Mouse (Mus musculus) lung, embryonic 14.5 days (tissue): ENCODE results near the gene Cdc37. TPM values are rescaled to one million over a fixed set of nuclear protein-coding genes. Genes with fewer than 3 reads are reported as not detected.

ENCODE experiments used
- ATAC-seq: fragments of 200-750 bp; cut with Nextera tagmentation; 2 replicates; pipeline ENCODE4 v1.8.0; 2017; ENCODE audit warnings: mild to moderate bottlenecking, moderate TSS enrichment, moderate library complexity; ENCODE audit not compliant: insufficient read depth
- DNase-seq: peaks from one replicate; pipeline ENCODE4 v3.0.0-alpha.2; 2015
- H3K27ac ChIP-seq: fragments of 300-500 bp; sonication (generic); 2 replicates; pipeline ENCODE4 v1.5.1; 2014; ENCODE audit warnings: low read depth, mild to moderate bottlenecking, moderate library complexity
- H3K27me3 ChIP-seq: fragments of 300-500 bp; sonication (generic); 2 replicates; pipeline ENCODE4 v1.6.1; 2014; ENCODE audit warnings: low read length, control low read depth; ENCODE audit not compliant: insufficient read depth
- H3K36me3 ChIP-seq: fragments of 300-500 bp; sonication (generic); 2 replicates; pipeline ENCODE4 v1.6.1; 2014; ENCODE audit warnings: control low read depth; ENCODE audit not compliant: insufficient read depth
- H3K4me1 ChIP-seq: fragments of 300-500 bp; sonication (generic); 2 replicates; pipeline ENCODE4 v1.6.1; 2014; ENCODE audit warnings: antibody characterized with exemption, control low read depth; ENCODE audit not compliant: insufficient read depth
- H3K4me2 ChIP-seq: fragments of 300-500 bp; sonication (generic); 2 replicates; pipeline ENCODE4 v1.6.1; 2014; ENCODE audit warnings: mild to moderate bottlenecking
- H3K4me3 ChIP-seq: fragments of 300-500 bp; sonication (generic); 2 replicates; pipeline ENCODE4 v1.5.1; 2014; ENCODE audit warnings: low read depth, low read length
- H3K9ac ChIP-seq: fragments of 300-500 bp; sonication (generic); 2 replicates; pipeline ENCODE4 v1.6.1; 2014
- H3K9me3 ChIP-seq: fragments of 300-500 bp; sonication (generic); 2 replicates; pipeline ENCODE4 v1.6.1; 2016; ENCODE audit warnings: low read depth, low read length, control low read depth
- CTCF ChIP-seq: IDR thresholded peaks from 2 replicates; pipeline ENCODE4 v1.5.1; 2016; ENCODE audit warnings: antibody characterized with exemption, low read depth
- WGBS: fragments of 180-500 bp; shearing (Covaris S2); extraction: QIAGEN DNeasy Blood & Tissue Kit; methylation state at CpG from one replicate; pipeline ENCODE4 v1.1.7; 2014; 5-methylcytosine and 5-hydroxymethylcytosine counted together
- polyA plus RNA-seq: library from polyadenylated mRNA; unstranded; fragments of >200 nt; fragmentation: Nextera tagmentation; extraction: Ambion mirVana; gene quantifications from 2 replicates; pipeline ENCODE4 v1.2.1, GENCODE M21; 2014

The Cdc37 gene
- polyA plus RNA-seq, 1 experiment from 2014 or later = 352 TPM

DNA sequence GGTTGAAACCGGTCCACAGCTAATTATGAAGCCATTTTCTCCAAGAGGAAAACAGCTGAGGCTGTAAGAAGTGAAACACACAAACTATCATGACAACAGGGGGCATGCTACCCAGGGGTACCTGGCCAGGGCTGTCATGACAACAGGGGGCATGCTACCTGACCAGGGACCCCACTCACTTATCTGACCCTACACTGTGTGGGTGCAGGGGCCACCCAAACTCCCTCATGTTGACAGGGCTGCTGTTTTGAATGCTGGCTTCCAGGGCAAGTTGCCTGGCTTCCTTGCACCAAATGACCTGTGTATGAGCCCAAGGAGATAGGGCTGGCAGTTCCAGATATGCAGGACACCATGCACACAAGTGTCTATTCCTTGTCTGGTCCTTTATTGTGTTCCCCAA is 59.2 kb downstream of the Cdc37 start:
- WGBS = 100% methylated on average over 1 of the region's 1 CpGs
- Histone ChIP-seq H3K9ac (peak overlapping the region; percentile 83), H3K9me3 (no peaks in the 10 kb centered on the region), H3K4me2 (peak overlapping the region; percentile 62), H3K4me3 (peak overlapping the region; percentile 68), H3K27me3 (no peaks in the 10 kb centered on the region), H3K36me3 (peaks cover 49% of the 10 kb centered on the region), H3K4me1 (no peaks in the 10 kb centered on the region), H3K27ac (no peak overlapping the region)
- ATAC-seq = no peak
- no peak for DNase-seq
- no peak for TF ChIP-seq CTCF

DNA sequence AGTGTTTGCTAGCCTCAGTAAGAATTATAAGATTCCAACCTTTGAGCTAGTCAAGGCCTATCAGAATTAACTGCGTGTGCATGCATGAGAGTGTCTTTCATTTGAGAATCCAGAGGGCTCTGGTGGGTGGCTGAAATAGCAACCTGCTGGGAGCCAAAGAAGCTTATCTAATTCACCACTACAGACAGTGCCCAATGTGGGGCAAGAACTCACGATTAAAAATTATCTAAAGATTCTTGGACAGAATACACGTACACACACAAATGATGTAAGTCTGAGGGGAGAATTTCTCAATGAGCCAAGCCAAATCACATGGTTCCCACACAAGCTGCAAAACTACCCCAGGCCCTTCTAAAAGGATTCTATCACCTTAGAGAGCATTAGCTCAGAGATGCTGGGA is 66.5 kb downstream of the Cdc37 start:
- Histone ChIP-seq H3K27ac (no peak overlapping the region), H3K9me3 (no peaks in the 10 kb centered on the region), H3K4me1 (no peaks in the 10 kb centered on the region), H3K9ac (no peak overlapping the region), H3K36me3 (peaks cover 98% of the 10 kb centered on the region), H3K27me3 (no peaks in the 10 kb centered on the region), H3K4me3 (no peak overlapping the region), H3K4me2 (no peak overlapping the region)
- ATAC-seq = no peak
- DNase-seq = no peak
- no peak for TF ChIP-seq CTCF
- 78% methylated on average over 3 of the region's 3 CpGs for WGBS

Other genes with a start within 250 kb of the Cdc37 start
- gene Dnmt1, start 190.1 kb downstream of the Cdc37 start, polyA plus RNA-seq = 77.0 and 82.1 TPM in 2 replicates
- 58.0 and 62.3 TPM in 2 replicates for gene S1pr2, start 173.2 kb downstream of the Cdc37 start, polyA plus RNA-seq
- 156 and 166 TPM in 2 replicates for gene Mrpl4, start 147.2 kb downstream of the Cdc37 start, polyA plus RNA-seq
- 33.6 and 41.5 TPM in 2 replicates for gene Icam1, start 134.0 kb downstream of the Cdc37 start, polyA plus RNA-seq
- 1.5 TPM in 2 replicates for gene Icam4, start 120.6 kb downstream of the Cdc37 start, polyA plus RNA-seq
- 0.09 and 0.31 TPM in 2 replicates for gene Icam5, start 117.9 kb downstream of the Cdc37 start, polyA plus RNA-seq
- 1.4 TPM in 1 of 2 replicates, not detected in the other for gene Zglp1, start 82.9 kb downstream of the Cdc37 start, polyA plus RNA-seq
- gene Gm49373, start 76.9 kb downstream of the Cdc37 start, polyA plus RNA-seq = 0.22 and 0.78 TPM in 2 replicates
- 59.4 and 66.1 TPM in 2 replicates for gene Fdx1l, start 76.4 kb downstream of the Cdc37 start, polyA plus RNA-seq
- gene Gm38431, start 58.0 kb downstream of the Cdc37 start, polyA plus RNA-seq = 2.3 and 3.0 TPM in 2 replicates
- gene Raver1, start 58.0 kb downstream of the Cdc37 start, polyA plus RNA-seq = 106 and 113 TPM in 2 replicates
- 9.5 and 12.5 TPM in 2 replicates for gene Tyk2, start 18.7 kb downstream of the Cdc37 start, polyA plus RNA-seq
- gene Pde4a, start 15.7 kb upstream of the Cdc37 start, polyA plus RNA-seq = 8.4 and 9.4 TPM in 2 replicates
- 42.8 and 44.6 TPM in 2 replicates for gene Keap1, start 89.4 kb upstream of the Cdc37 start, polyA plus RNA-seq
- not detected in 2 replicates for gene S1pr5, start 98.5 kb upstream of the Cdc37 start, polyA plus RNA-seq
- 33.7 and 34.7 TPM in 2 replicates for gene Atg4d, start 115.3 kb upstream of the Cdc37 start, polyA plus RNA-seq
- 12.2 and 14.3 TPM in 2 replicates for gene Kri1, start 138.0 kb upstream of the Cdc37 start, polyA plus RNA-seq
- gene Cdkn2d, start 141.4 kb upstream of the Cdc37 start, polyA plus RNA-seq = 45.3 and 48.1 TPM in 2 replicates
- 45.7 and 45.8 TPM in 2 replicates for gene Ap1m2, start 162.4 kb upstream of the Cdc37 start, polyA plus RNA-seq
- 122 TPM in 2 replicates for gene Slc44a2, start 170.7 kb upstream of the Cdc37 start, polyA plus RNA-seq
- 217 and 223 TPM in 2 replicates for gene Ilf3, start 217.9 kb upstream of the Cdc37 start, polyA plus RNA-seq